Mouse (Mus musculus): ENCODE results near the gene Ankrd66.
A peak's percentile ranks its signal among the peaks of the same experiment; 100 is the strongest.
"Not testable (repeated sequence)": the region's sequence is repeated elsewhere in the genome, so short reads cannot be mapped to it uniquely, and the experiment has no call there.

Ankrd66 gene

GRCm38 (mm10) chr17:43536841-43537240 lies 6.6 kb downstream of the Ankrd66 start:
- not testable (repeated sequence) for DNase-seq (ENCODE audit: inconsistent ontology term)

GRCm38 (mm10) chr17:43534362-43535222 lies 8.8 kb downstream of the Ankrd66 start:
- DNase-seq (ENCODE audit: inconsistent ontology term): peak; percentile 77

- no peak for DNase-seq (ENCODE audit: inconsistent ontology term)
Measured at GRCm38 (mm10) chr17:43531192-43531591, 12.2 kb downstream of the Ankrd66 start.

- no peak for DNase-seq (ENCODE audit: inconsistent ontology term)
Measured at GRCm38 (mm10) chr17:43530507-43530906, 12.9 kb downstream of the Ankrd66 start.

- no peak for DNase-seq (ENCODE audit: inconsistent ontology term)
Measured at GRCm38 (mm10) chr17:43520166-43520565, 23.3 kb downstream of the Ankrd66 start.

GRCm38 (mm10) chr17:43518644-43519409 lies 24.6 kb downstream of the Ankrd66 start:
- peak; percentile 47 for DNase-seq (ENCODE audit: inconsistent ontology term)

- peak; percentile 73 for DNase-seq (ENCODE audit: inconsistent ontology term)
Measured at GRCm38 (mm10) chr17:43510782-43511181, 32.7 kb downstream of the Ankrd66 start.

- no peak for DNase-seq (ENCODE audit: inconsistent ontology term)
Measured at GRCm38 (mm10) chr17:43504594-43504934, 38.9 kb downstream of the Ankrd66 start.

- no peak for DNase-seq (ENCODE audit: inconsistent ontology term)
Measured at GRCm38 (mm10) chr17:43503861-43504593, 39.4 kb downstream of the Ankrd66 start.

GRCm38 (mm10) chr17:43502592-43502991 lies 40.8 kb downstream of the Ankrd66 start, which contains the start of gene Mep1a:
TSS of gene Mep1a (minus strand) at chr17:43502812.
- no peak for DNase-seq (ENCODE audit: inconsistent ontology term)

GRCm38 (mm10) chr17:43501631-43502030 lies 41.8 kb downstream of the Ankrd66 start:
- DNase-seq (ENCODE audit: inconsistent ontology term): no peak

- DNase-seq (ENCODE audit: inconsistent ontology term): no peak
Measured at GRCm38 (mm10) chr17:43501223-43501622, 42.2 kb downstream of the Ankrd66 start.

- DNase-seq (ENCODE audit: inconsistent ontology term): no peak
Measured at GRCm38 (mm10) chr17:43500513-43500912, 42.9 kb downstream of the Ankrd66 start.

- no peak for DNase-seq (ENCODE audit: inconsistent ontology term)
Measured at GRCm38 (mm10) chr17:43497521-43497920, 45.9 kb downstream of the Ankrd66 start.

GRCm38 (mm10) chr17:43495502-43495901 lies 47.9 kb downstream of the Ankrd66 start:
- DNase-seq (ENCODE audit: inconsistent ontology term): no peak

- not testable (repeated sequence) for DNase-seq (ENCODE audit: inconsistent ontology term)
Measured at GRCm38 (mm10) chr17:43490371-43490770, 53.1 kb downstream of the Ankrd66 start.

- no peak for DNase-seq (ENCODE audit: inconsistent ontology term)
Measured at GRCm38 (mm10) chr17:43488439-43489151, 54.8 kb downstream of the Ankrd66 start.

GRCm38 (mm10) chr17:43485982-43486381 lies 57.5 kb downstream of the Ankrd66 start:
- DNase-seq (ENCODE audit: inconsistent ontology term): no peak

Data from Muller cell, postnatal 12 days (primary cell).